Mouse (Mus musculus): ENCODE measurements at regions not wholly inside any gene's neighbourhood (a gene's known extent, or its start where the extent isn't known, plus 50 kb on each side); places are given as distances from the start of the nearest gene placed in this dataset.
"Not testable (repeated sequence)": the region's sequence is repeated elsewhere in the genome, so short reads cannot be mapped to it uniquely, and the experiment has no call there.

GRCm38 (mm10) chr6:47745856-47746255, 67.4 kb downstream of the Pdia4 start:
- not testable (repeated sequence) for DNase-seq

GRCm38 (mm10) chr6:47743856-47744255, 69.4 kb downstream of the Pdia4 start:
- not testable (repeated sequence) for DNase-seq

DNA sequence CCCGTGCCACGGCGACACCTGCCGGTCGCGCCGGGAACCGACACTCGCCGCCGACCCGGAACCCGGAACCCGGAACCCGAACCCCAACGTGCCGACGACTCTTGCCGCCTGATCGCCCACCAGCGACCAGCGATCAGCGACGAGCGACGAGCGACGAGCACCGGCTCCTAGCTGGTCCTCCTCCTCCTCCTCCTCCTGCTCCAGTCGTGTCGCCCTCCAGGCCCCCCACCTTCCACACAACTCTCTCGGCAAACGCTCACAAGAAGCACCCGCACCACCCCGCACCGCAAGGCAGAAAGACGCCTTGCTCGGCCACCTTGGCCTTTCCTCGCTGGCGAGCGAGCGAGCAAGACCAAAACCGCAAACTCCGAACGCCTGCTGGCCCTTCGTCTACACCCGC, 73.0 kb downstream of the Pdia4 start:
- peak in 1 of 2 experiments; percentile 28 for DNase-seq

DNA sequence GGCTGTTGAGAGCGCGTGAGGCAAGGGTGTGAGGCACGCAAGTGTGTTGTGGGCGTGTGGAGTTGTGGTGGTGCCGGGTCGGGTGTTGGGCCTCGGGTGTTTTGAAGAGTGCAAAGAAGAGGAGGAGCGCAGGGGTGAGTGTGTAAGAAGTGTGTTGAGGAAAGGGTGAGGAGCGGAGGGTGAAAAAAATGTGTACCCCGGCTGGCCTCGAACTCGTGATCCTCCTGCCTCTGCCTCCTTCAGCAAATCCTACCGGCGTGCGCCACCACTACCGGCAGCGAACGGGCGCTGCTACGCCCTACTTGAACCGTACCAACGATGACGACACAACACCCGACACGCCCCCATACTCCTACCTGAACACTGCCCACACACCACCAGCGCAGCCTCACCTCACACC, 73.5 kb downstream of the Pdia4 start:
- peak; percentile 73 to 78 for DNase-seq

DNA sequence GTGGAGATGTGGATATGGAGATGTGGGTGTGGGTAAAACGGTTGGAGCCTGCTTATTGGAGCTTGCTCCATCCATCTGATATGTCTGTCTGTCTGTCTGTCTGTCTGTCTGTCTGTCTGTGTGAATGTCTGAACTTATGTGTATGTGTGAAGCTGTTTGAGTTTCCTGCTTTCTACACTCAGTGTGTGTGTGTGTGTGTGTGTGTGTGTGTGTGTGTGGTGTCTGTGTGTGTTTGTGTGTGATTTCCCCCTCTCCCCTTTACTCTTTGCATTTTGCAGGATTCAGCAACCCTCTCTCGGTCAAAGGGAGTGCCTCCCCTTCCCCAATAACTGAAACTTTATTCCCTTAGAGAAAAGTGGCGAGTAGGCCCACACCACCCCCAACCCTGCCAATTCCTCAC, 75.3 kb downstream of the Pdia4 start:
- DNase-seq, result not testable (repeated sequence)

All from kidney, postnatal 4 days (tissue).